Mouse (Mus musculus) hindbrain, embryonic 13.5 days (tissue): ENCODE measurements around the gene Ism1. TPM values are rescaled to one million over a fixed set of nuclear protein-coding genes. Genes with fewer than 3 reads are reported as not detected.

Experiments used
- ATAC-seq: fragments of 200-750 bp; cut with Nextera tagmentation; 2 replicates; pipeline ENCODE4 v1.8.0; 2017; ENCODE audit warnings: moderate TSS enrichment; ENCODE audit not compliant: low FRiP score
- H3K27ac ChIP-seq: fragments of 300-500 bp; sonication (generic); 2 replicates; pipeline ENCODE4 v1.5.1; 2015; ENCODE audit warnings: inconsistent platforms, mild to moderate bottlenecking, moderate library complexity
- H3K27me3 ChIP-seq: fragments of 300-500 bp; sonication (generic); 2 replicates; pipeline ENCODE4 v1.6.1; 2015; ENCODE audit warnings: mild to moderate bottlenecking, inconsistent platforms
- H3K36me3 ChIP-seq: fragments of 300-500 bp; sonication (generic); 2 replicates; pipeline ENCODE4 v1.6.1; 2015; ENCODE audit warnings: mild to moderate bottlenecking, inconsistent platforms
- H3K4me1 ChIP-seq: fragments of 300-500 bp; sonication (generic); replicated peaks from 2 replicates; pipeline ENCODE4 v1.6.1; 2015; ENCODE audit warnings: inconsistent platforms
- H3K4me2 ChIP-seq: fragments of 300-500 bp; sonication (generic); 2 replicates; pipeline ENCODE4 v1.6.1; 2015; ENCODE audit warnings: inconsistent platforms, mild to moderate bottlenecking, moderate library complexity
- H3K4me3 ChIP-seq: fragments of 300-500 bp; sonication (generic); 2 replicates; pipeline ENCODE4 v1.5.1; 2015; ENCODE audit warnings: mild to moderate bottlenecking, inconsistent platforms
- H3K9ac ChIP-seq: fragments of 300-500 bp; sonication (generic); 2 replicates; pipeline ENCODE4 v1.6.1; 2015; ENCODE audit warnings: mild to moderate bottlenecking, inconsistent platforms
- H3K9me3 ChIP-seq: fragments of 300-500 bp; sonication (generic); 2 replicates; pipeline ENCODE4 v1.6.1; 2016; ENCODE audit warnings: inconsistent platforms
- WGBS: fragments of 180-500 bp; shearing (Covaris S2); methylation state at CpG from one replicate; pipeline ENCODE4 v1.1.7; 2015; 5-methylcytosine and 5-hydroxymethylcytosine counted together
- polyA plus RNA-seq: library from polyadenylated mRNA; unstranded; fragments of >200 nt; fragmentation: Nextera tagmentation; extraction: Ambion mirVana; gene quantifications from 2 replicates; pipeline ENCODE4 v1.2.1, GENCODE M21; 2015

Ism1 gene
- polyA plus RNA-seq, 1 experiment from 2014 or later = 0.73 TPM

- H3K36me3 ChIP-seq = no peaks in the 10 kb centered on the region
- 84% methylated on average over 1 of the region's 1 CpGs for WGBS
- ATAC-seq = no peak
Observed at GRCm38 (mm10) chr2:139784465-139784864, 106.5 kb downstream of the Ism1 start.

GRCm38 (mm10) chr2:139784946-139785345 lies 107.0 kb downstream of the Ism1 start:
- no peak overlapping the region for H3K9ac ChIP-seq
- H3K4me2 ChIP-seq = no peak overlapping the region
- no peak overlapping the region for H3K27ac ChIP-seq
- WGBS = 92% methylated on average over 2 of the region's 2 CpGs
- H3K27me3 ChIP-seq = no peaks in the 10 kb centered on the region
- no peak for ATAC-seq
- no peaks in the 10 kb centered on the region for H3K36me3 ChIP-seq
- H3K4me1 ChIP-seq = no peaks in the 10 kb centered on the region
- no peak overlapping the region for H3K4me3 ChIP-seq
- no peaks in the 10 kb centered on the region for H3K9me3 ChIP-seq

More at GRCm38 (mm10) chr2:139784465-139784864, 106.5 kb downstream of the Ism1 start:
- no peak overlapping the region for H3K4me3 ChIP-seq
- no peaks in the 10 kb centered on the region for H3K27me3 ChIP-seq
- H3K9ac ChIP-seq = no peak overlapping the region
- H3K4me2 ChIP-seq = no peak overlapping the region
- no peaks in the 10 kb centered on the region for H3K9me3 ChIP-seq
- H3K27ac ChIP-seq = no peak overlapping the region
- no peaks in the 10 kb centered on the region for H3K4me1 ChIP-seq

GRCm38 (mm10) chr2:139788658-139789057 lies 110.7 kb downstream of the Ism1 start:
- ATAC-seq = no peak
- Histone ChIP-seq H3K27me3 (no peaks in the 10 kb centered on the region), H3K4me2 (no peak overlapping the region), H3K27ac (no peak overlapping the region), H3K9ac (no peak overlapping the region), H3K9me3 (no peaks in the 10 kb centered on the region), H3K4me3 (no peak overlapping the region), H3K36me3 (no peaks in the 10 kb centered on the region), H3K4me1 (no peaks in the 10 kb centered on the region)
- 82% methylated on average over 4 of the region's 4 CpGs for WGBS

- Histone ChIP-seq H3K27me3 (no peaks in the 10 kb centered on the region), H3K9ac (no peak overlapping the region), H3K4me2 (no peak overlapping the region), H3K4me3 (no peak overlapping the region), H3K9me3 (no peaks in the 10 kb centered on the region), H3K36me3 (no peaks in the 10 kb centered on the region), H3K4me1 (no peaks in the 10 kb centered on the region), H3K27ac (no peak overlapping the region)
- no peak for ATAC-seq
- 78% methylated on average over 9 of the region's 9 CpGs for whole genome bisulfite sequencing
Observed at GRCm38 (mm10) chr2:139792345-139793120, 114.6 kb downstream of the Ism1 start.

- Histone ChIP-seq H3K4me1 (no peaks in the 10 kb centered on the region), H3K9me3 (no peaks in the 10 kb centered on the region), H3K9ac (no peak overlapping the region), H3K4me2 (no peak overlapping the region), H3K27me3 (no peaks in the 10 kb centered on the region), H3K27ac (no peak overlapping the region), H3K36me3 (no peaks in the 10 kb centered on the region), H3K4me3 (no peak overlapping the region)
- WGBS = 82% methylated on average over 7 of the region's 7 CpGs
- ATAC-seq = no peak
Observed at GRCm38 (mm10) chr2:139804041-139804440, 126.1 kb downstream of the Ism1 start.

GRCm38 (mm10) chr2:139807887-139808286 lies 129.9 kb downstream of the Ism1 start:
- Histone ChIP-seq H3K4me2 (no peak overlapping the region), H3K27me3 (no peaks in the 10 kb centered on the region), H3K9ac (no peak overlapping the region), H3K27ac (no peak overlapping the region), H3K9me3 (no peaks in the 10 kb centered on the region), H3K4me1 (no peaks in the 10 kb centered on the region), H3K4me3 (no peak overlapping the region), H3K36me3 (no peaks in the 10 kb centered on the region)
- no peak for ATAC-seq
- WGBS = 81% methylated on average over 6 of the region's 6 CpGs

Other genes with a start within 250 kb of the Ism1 start
- 0.12 TPM in 1 of 2 replicates, not detected in the other for gene Sptlc3, start 184.3 kb upstream of the Ism1 start, polyA plus RNA-seq